8 mouse cellular contexts compared by ENCODE assay signal in the genomic region with DNA sequence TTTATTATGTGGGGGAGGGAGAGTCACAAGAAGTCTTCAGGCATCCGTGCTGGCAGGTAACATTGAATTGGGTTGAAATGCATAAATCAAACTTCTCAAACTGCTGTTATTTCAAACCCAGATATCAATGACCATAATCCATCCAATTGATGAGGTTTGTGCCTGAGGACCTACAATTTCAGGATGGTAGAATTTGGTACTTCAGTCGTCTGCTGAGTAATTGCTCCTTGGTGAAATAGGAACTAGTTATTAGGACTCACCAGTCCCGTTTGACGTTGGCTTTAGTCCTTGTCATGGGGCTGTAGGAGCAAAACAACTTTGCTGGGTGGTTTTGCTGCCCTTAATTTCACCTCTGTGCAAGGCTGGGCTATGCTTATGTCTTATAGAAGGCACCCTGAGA. TPM values are rescaled to one million over a fixed set of nuclear protein-coding genes. Genes with fewer than 3 reads are reported as not detected.
DNase-seq lines count a peak whose midpoint lies in the region; ATAC-seq and TF ChIP-seq lines count a peak whose summit lies in the region.

No protein-coding gene starts in this region.

- no peak for DNase-seq in kidney, postnatal 0 days (ENCODE audit: low spot score)
- no peak for DNase-seq in kidney, postnatal 10 days
- peak; percentile 5 for DNase-seq in embryonic facial prominence, embryonic 11.5 days (ENCODE audit: low spot score)
- peak; percentile 33 for DNase-seq in hindbrain, postnatal 0 days (ENCODE audit: low spot score)
- no peak for DNase-seq in embryo, embryonic 9.5 days (ENCODE audit: extremely low spot score)
- DNase-seq in gastrocnemius, postnatal 4 days (ENCODE audit: low spot score in 2 of 2): no peak
- DNase-seq in lung, postnatal 4 days: no peak

- no peaks in the 10 kb centered on the region for H3K36me3 ChIP-seq in kidney, postnatal 0 days (ENCODE audit: insufficient read depth, low read length)
- no peaks in the 10 kb centered on the region for H3K36me3 ChIP-seq in embryonic facial prominence, embryonic 11.5 days (replicated peaks; ENCODE audit: control insufficient read depth, insufficient read depth, low read depth, low read length)
- H3K36me3 ChIP-seq in hindbrain, postnatal 0 days (ENCODE audit: insufficient read depth, low read length): no peaks in the 10 kb centered on the region
- H3K36me3 ChIP-seq in neural tube, embryonic 13.5 days: no peaks in the 10 kb centered on the region

- H3K4me3 ChIP-seq in kidney, postnatal 0 days (replicated peaks; ENCODE audit: low read depth, low read length): peak overlapping the region; percentile 68
- H3K4me3 ChIP-seq in embryonic facial prominence, embryonic 11.5 days (ENCODE audit: low read depth, low read length): peak overlapping the region; percentile 57
- peak overlapping the region; percentile 63 for H3K4me3 ChIP-seq in hindbrain, postnatal 0 days (ENCODE audit: low read length)
- H3K4me3 ChIP-seq in neural tube, embryonic 13.5 days: peak overlapping the region; percentile 79

- ATAC-seq in kidney, postnatal 0 days (replicated peaks; ENCODE audit: low FRiP score, low read depth): no peak
- ATAC-seq in embryonic facial prominence, embryonic 11.5 days (replicated peaks; ENCODE audit: insufficient number of reproducible peaks, low FRiP score, low TSS enrichment, low read depth): no peak
- no peak for ATAC-seq in hindbrain, postnatal 0 days
- ATAC-seq in neural tube, embryonic 13.5 days (ENCODE audit: low read depth): no peak

- H3K9me3 ChIP-seq in kidney, postnatal 0 days (replicated peaks; ENCODE audit: low read length): no peaks in the 10 kb centered on the region
- H3K9me3 ChIP-seq in embryonic facial prominence, embryonic 11.5 days (replicated peaks; ENCODE audit: control insufficient read depth, low read length): no peaks in the 10 kb centered on the region
- no peaks in the 10 kb centered on the region for H3K9me3 ChIP-seq in hindbrain, postnatal 0 days (ENCODE audit: low read length)
- H3K9me3 ChIP-seq in neural tube, embryonic 13.5 days: no peaks in the 10 kb centered on the region

- peak overlapping the region; percentile 71; the same call in 1 of the 2 replicates for H3K9ac ChIP-seq in kidney, postnatal 0 days (ENCODE audit: low read depth, low read length)
- no peak overlapping the region for H3K9ac ChIP-seq in embryonic facial prominence, embryonic 11.5 days (replicated peaks; ENCODE audit: low read length)
- peak overlapping the region; percentile 91 for H3K9ac ChIP-seq in hindbrain, postnatal 0 days (replicated peaks; ENCODE audit: low read length)
- peak overlapping the region; percentile 85 for H3K9ac ChIP-seq in neural tube, embryonic 13.5 days

- H3K27ac ChIP-seq in kidney, postnatal 0 days: no peak overlapping the region
- H3K27ac ChIP-seq in embryonic facial prominence, embryonic 11.5 days (replicated peaks; ENCODE audit: low read depth, low read length): no peak overlapping the region
- H3K27ac ChIP-seq in hindbrain, postnatal 0 days: peak overlapping the region; percentile 94
- peak overlapping the region; percentile 94 for H3K27ac ChIP-seq in neural tube, embryonic 13.5 days (replicated peaks)

- TF ChIP-seq CTCF in kidney, postnatal 0 days (IDR thresholded peaks at IDR 0.05; ENCODE audit: low read depth): no peak
- no peak for TF ChIP-seq CTCF in hindbrain, postnatal 0 days (IDR thresholded peaks at IDR 0.05; ENCODE audit: low read depth)

- WGBS in kidney, postnatal 0 days: 14% methylated on average over 4 of the region's 4 CpGs
- WGBS in embryonic facial prominence, embryonic 11.5 days: 16% methylated on average over 4 of the region's 4 CpGs
- 3% methylated on average over 4 of the region's 4 CpGs for WGBS in hindbrain, postnatal 0 days
- WGBS in neural tube, embryonic 13.5 days: 5% methylated on average over 4 of the region's 4 CpGs

- peak overlapping the region; percentile 85 for H3K4me2 ChIP-seq in kidney, postnatal 0 days (ENCODE audit: low read length)
- peak overlapping the region; percentile 56 for H3K4me2 ChIP-seq in embryonic facial prominence, embryonic 11.5 days (ENCODE audit: low read depth, low read length)
- H3K4me2 ChIP-seq in hindbrain, postnatal 0 days (ENCODE audit: low read depth, low read length): peak overlapping the region; percentile 83
- H3K4me2 ChIP-seq in neural tube, embryonic 13.5 days: peak overlapping the region; percentile 77

- no peaks in the 10 kb centered on the region for H3K4me1 ChIP-seq in kidney, postnatal 0 days (replicated peaks; ENCODE audit: insufficient read depth, low read length)
- no peaks in the 10 kb centered on the region for H3K4me1 ChIP-seq in embryonic facial prominence, embryonic 11.5 days (ENCODE audit: control insufficient read depth, insufficient read depth, low read length)
- H3K4me1 ChIP-seq in hindbrain, postnatal 0 days (ENCODE audit: insufficient read depth, low read length): no peaks in the 10 kb centered on the region
- H3K4me1 ChIP-seq in neural tube, embryonic 13.5 days (replicated peaks): peaks cover 15% of the 10 kb centered on the region

- no peaks in the 10 kb centered on the region for H3K27me3 ChIP-seq in kidney, postnatal 0 days (ENCODE audit: insufficient read depth, low read length)
- no peaks in the 10 kb centered on the region for H3K27me3 ChIP-seq in embryonic facial prominence, embryonic 11.5 days (ENCODE audit: control insufficient read depth, insufficient read depth, low read length)
- no peaks in the 10 kb centered on the region for H3K27me3 ChIP-seq in hindbrain, postnatal 0 days (ENCODE audit: insufficient read depth, low read length)
- no peaks in the 10 kb centered on the region for H3K27me3 ChIP-seq in neural tube, embryonic 13.5 days

RNA-seq across cellular contexts. Expression of a gene that starts 1.2 kb away (rescaled TPM):
- polyA plus RNA-seq in kidney, postnatal 0 days (2015; fragmentation: Nextera tagmentation; extraction: Ambion mirVana): 6.8 and 9.2 TPM in 2 replicates
- polyA plus RNA-seq in embryonic facial prominence, embryonic 11.5 days (2014; fragmentation: Nextera tagmentation; extraction: Ambion mirVana): 5.8 and 5.9 TPM in 2 replicates
- 33.0 and 38.3 TPM in 2 replicates for total RNA-seq in hindbrain, postnatal 0 days (2014; rRNA removed)
- polyA plus RNA-seq in hindbrain, postnatal 0 days (2015; fragmentation: Nextera tagmentation; extraction: Ambion mirVana): 37.1 and 39.2 TPM in 2 replicates
- 36.4 and 37.6 TPM in 2 replicates for polyA plus RNA-seq in neural tube, embryonic 13.5 days (2015; fragmentation: Nextera tagmentation; extraction: Ambion mirVana)
- total RNA-seq in gastrocnemius, postnatal 4 days (2021): 1 to 10 TPM; 1.9 to 3.1 TPM

Comparison
In these comparisons a context has a peak if more than half of its experiments do, and no peak if none do; other contexts are left out.
1. DNase-seq: peak in embryonic facial prominence, embryonic 11.5 days (single experiment) and hindbrain, postnatal 0 days (single experiment); none in kidney, postnatal 0 days (single experiment), kidney, postnatal 10 days (single experiment), embryo, embryonic 9.5 days (single experiment), gastrocnemius, postnatal 4 days (0 of 2) and lung, postnatal 4 days (0 of 2).
2. H3K27ac ChIP-seq: peak in hindbrain, postnatal 0 days (single experiment) and neural tube, embryonic 13.5 days (single experiment); none in kidney, postnatal 0 days (single experiment) and embryonic facial prominence, embryonic 11.5 days (single experiment).
3. Peak in every context shown above with its lines, with median percentiles within 50 percentile points of each other: H3K4me2 ChIP-seq and H3K4me3 ChIP-seq.